Mouse (Mus musculus) forebrain, embryonic 15.5 days (tissue): Measurements from ENCODE around the gene Cflar. TPM values are rescaled to one million over a fixed set of nuclear protein-coding genes. Genes with fewer than 3 reads are reported as not detected.

Source experiments
- ATAC-seq: fragments of 200-750 bp; cut with Nextera tagmentation; replicated peaks from 2 replicates; pipeline ENCODE4 v1.8.0; 2017; ENCODE audit warnings: mild to moderate bottlenecking, moderate TSS enrichment, moderate library complexity
- H3K27ac ChIP-seq: fragments of 300-500 bp; sonication (generic); replicated peaks from 2 replicates; pipeline ENCODE4 v1.5.1; 2015; ENCODE audit warnings: mild to moderate bottlenecking, inconsistent platforms
- H3K27me3 ChIP-seq: fragments of 300-500 bp; sonication (generic); 2 replicates; pipeline ENCODE4 v1.6.1; 2015; ENCODE audit warnings: inconsistent platforms
- H3K36me3 ChIP-seq: fragments of 300-500 bp; sonication (generic); 2 replicates; pipeline ENCODE4 v1.6.1; 2015; ENCODE audit warnings: mild to moderate bottlenecking, inconsistent platforms
- H3K4me1 ChIP-seq: fragments of 300-500 bp; sonication (generic); 2 replicates; pipeline ENCODE4 v1.6.1; 2015; ENCODE audit warnings: inconsistent platforms
- H3K4me2 ChIP-seq: fragments of 300-500 bp; sonication (generic); replicated peaks from 2 replicates; pipeline ENCODE4 v1.6.1; 2015; ENCODE audit warnings: mild to moderate bottlenecking, inconsistent platforms
- H3K4me3 ChIP-seq: fragments of 300-500 bp; sonication (generic); 2 replicates; pipeline ENCODE4 v1.5.1; 2015; ENCODE audit warnings: mild to moderate bottlenecking, inconsistent platforms
- H3K9ac ChIP-seq: fragments of 300-500 bp; sonication (generic); replicated peaks from 2 replicates; pipeline ENCODE4 v1.6.1; 2015; ENCODE audit warnings: mild to moderate bottlenecking, inconsistent platforms
- H3K9me3 ChIP-seq: fragments of 300-500 bp; sonication (generic); 2 replicates; pipeline ENCODE4 v1.6.1; 2016; ENCODE audit warnings: inconsistent platforms
- WGBS: fragments of 180-500 bp; shearing (Covaris S2); methylation state at CpG from one replicate; pipeline ENCODE4 v1.1.7; 2015; ENCODE audit warnings: mixed read lengths; 5-methylcytosine and 5-hydroxymethylcytosine counted together
- polyA plus RNA-seq: library from polyadenylated mRNA; unstranded; fragments of >200 nt; fragmentation: Nextera tagmentation; extraction: Ambion mirVana; gene quantifications from 2 replicates; pipeline ENCODE4 v1.2.1, GENCODE M21; 2015

The Cflar gene
- polyA plus RNA-seq, 1 experiment from 2014 or later = 18.9 TPM

GRCm38 (mm10) chr1:58713893-58714231 lies 2.6 kb downstream of the Cflar start:
- no peaks in the 10 kb centered on the region for H3K36me3 ChIP-seq
- H3K27ac ChIP-seq = peak overlapping the region; percentile 84; the same call in 1 of the 2 replicates
- H3K9ac ChIP-seq = no peak overlapping the region
- peak overlapping the region; percentile 57 for H3K4me3 ChIP-seq
- no peaks in the 10 kb centered on the region for H3K9me3 ChIP-seq
- H3K4me2 ChIP-seq = peak overlapping the region; percentile 62
- peaks cover 10% of the 10 kb centered on the region for H3K4me1 ChIP-seq
- H3K27me3 ChIP-seq = no peaks in the 10 kb centered on the region
- 32% methylated on average over 4 of the region's 4 CpGs for WGBS
- no peak for ATAC-seq

- ATAC-seq = no peak
Measured at GRCm38 (mm10) chr1:58714361-58714760, 3.1 kb downstream of the Cflar start.

GRCm38 (mm10) chr1:58715536-58715935 lies 4.2 kb downstream of the Cflar start:
- Histone ChIP-seq H3K4me2 (no peak overlapping the region), H3K27me3 (no peaks in the 10 kb centered on the region), H3K27ac (no peak overlapping the region), H3K9me3 (no peaks in the 10 kb centered on the region), H3K4me1 (peaks cover 10% of the 10 kb centered on the region), H3K4me3 (no peak overlapping the region), H3K36me3 (no peaks in the 10 kb centered on the region), H3K9ac (no peak overlapping the region)
- ATAC-seq = no peak

More at GRCm38 (mm10) chr1:58714361-58714760, 3.1 kb downstream of the Cflar start:
- H3K4me1 ChIP-seq = peaks cover 10% of the 10 kb centered on the region
- WGBS = 40% methylated on average over 1 of the region's 1 CpGs
- no peaks in the 10 kb centered on the region for H3K9me3 ChIP-seq
- peak overlapping the region; percentile 62 for H3K4me2 ChIP-seq
- H3K27ac ChIP-seq = no peak overlapping the region
- 0 out of 2 replicates have a peak overlapping the region, but pooled peaks have one; percentile 57 for H3K4me3 ChIP-seq
- no peak overlapping the region for H3K9ac ChIP-seq
- H3K27me3 ChIP-seq = no peaks in the 10 kb centered on the region
- H3K36me3 ChIP-seq = no peaks in the 10 kb centered on the region

GRCm38 (mm10) chr1:58716162-58716882 lies 5.0 kb downstream of the Cflar start:
- Histone ChIP-seq H3K27ac (no peak overlapping the region), H3K9ac (no peak overlapping the region), H3K9me3 (no peaks in the 10 kb centered on the region), H3K36me3 (no peaks in the 10 kb centered on the region), H3K4me3 (no peak overlapping the region), H3K4me1 (peaks cover 5% of the 10 kb centered on the region), H3K27me3 (no peaks in the 10 kb centered on the region), H3K4me2 (no peak overlapping the region)
- ATAC-seq = no peak
- WGBS = 50% methylated on average over 7 of the region's 7 CpGs

GRCm38 (mm10) chr1:58716883-58717220 lies 5.5 kb downstream of the Cflar start:
- Histone ChIP-seq H3K9me3 (no peaks in the 10 kb centered on the region), H3K9ac (no peak overlapping the region), H3K27me3 (no peaks in the 10 kb centered on the region), H3K4me2 (no peak overlapping the region), H3K36me3 (no peaks in the 10 kb centered on the region), H3K4me3 (no peak overlapping the region), H3K4me1 (peaks cover 5% of the 10 kb centered on the region), H3K27ac (no peak overlapping the region)
- 96% methylated on average over 4 of the region's 4 CpGs for WGBS
- no peak for ATAC-seq

- Histone ChIP-seq H3K27ac (no peak overlapping the region), H3K4me1 (no peaks in the 10 kb centered on the region; the same call in 1 of the 2 replicates), H3K9ac (no peak overlapping the region), H3K4me3 (no peak overlapping the region), H3K36me3 (no peaks in the 10 kb centered on the region), H3K27me3 (no peaks in the 10 kb centered on the region), H3K4me2 (no peak overlapping the region), H3K9me3 (no peaks in the 10 kb centered on the region)
- 92% methylated on average over 8 of the region's 8 CpGs for WGBS
- no peak for ATAC-seq
Measured at GRCm38 (mm10) chr1:58717589-58718270, 6.4 kb downstream of the Cflar start.

- no peak overlapping the region for H3K9ac ChIP-seq
- ATAC-seq = no peak
- H3K4me3 ChIP-seq = no peak overlapping the region
- peaks cover 4% of the 10 kb centered on the region; the same call in 1 of the 2 replicates for H3K4me1 ChIP-seq
- WGBS = 87% methylated on average over 7 of the region's 7 CpGs
- H3K36me3 ChIP-seq = no peaks in the 10 kb centered on the region
- H3K9me3 ChIP-seq = no peaks in the 10 kb centered on the region
- H3K27me3 ChIP-seq = no peaks in the 10 kb centered on the region
- no peak overlapping the region for H3K27ac ChIP-seq
- no peak overlapping the region for H3K4me2 ChIP-seq
Measured at GRCm38 (mm10) chr1:58719356-58719945, 8.1 kb downstream of the Cflar start.

GRCm38 (mm10) chr1:58720090-58720489 lies 8.8 kb downstream of the Cflar start:
- no peak for ATAC-seq
- H3K4me2 ChIP-seq = no peak overlapping the region
- H3K9ac ChIP-seq = no peak overlapping the region
- H3K36me3 ChIP-seq = no peaks in the 10 kb centered on the region
- WGBS = 91% methylated on average over 8 of the region's 8 CpGs
- no peak overlapping the region for H3K27ac ChIP-seq
- H3K9me3 ChIP-seq = no peaks in the 10 kb centered on the region
- no peaks in the 10 kb centered on the region for H3K27me3 ChIP-seq
- no peak overlapping the region for H3K4me3 ChIP-seq
- peaks cover 4% of the 10 kb centered on the region; the same call in 1 of the 2 replicates for H3K4me1 ChIP-seq

- no peak for ATAC-seq
Measured at GRCm38 (mm10) chr1:58720988-58721387, 9.7 kb downstream of the Cflar start.

GRCm38 (mm10) chr1:58722115-58722938 lies 11.0 kb downstream of the Cflar start:
- H3K27me3 ChIP-seq = no peaks in the 10 kb centered on the region
- 93% methylated on average over 11 of the region's 11 CpGs for WGBS
- no peak for ATAC-seq

More at GRCm38 (mm10) chr1:58720988-58721387, 9.7 kb downstream of the Cflar start:
- Histone ChIP-seq H3K9ac (no peak overlapping the region), H3K27me3 (no peaks in the 10 kb centered on the region), H3K4me1 (peaks cover 4% of the 10 kb centered on the region; the same call in 1 of the 2 replicates), H3K4me2 (no peak overlapping the region), H3K4me3 (no peak overlapping the region), H3K36me3 (no peaks in the 10 kb centered on the region), H3K9me3 (no peaks in the 10 kb centered on the region), H3K27ac (no peak overlapping the region)
- 77% methylated on average over 4 of the region's 4 CpGs for WGBS

GRCm38 (mm10) chr1:58723062-58723808 lies 11.9 kb downstream of the Cflar start:
- no peak for ATAC-seq
- Histone ChIP-seq H3K4me1 (peaks cover 4% of the 10 kb centered on the region; the same call in 1 of the 2 replicates), H3K36me3 (no peaks in the 10 kb centered on the region), H3K9ac (no peak overlapping the region), H3K4me3 (no peak overlapping the region), H3K9me3 (no peaks in the 10 kb centered on the region), H3K27me3 (no peaks in the 10 kb centered on the region), H3K27ac (no peak overlapping the region), H3K4me2 (no peak overlapping the region)
- 70% methylated on average over 7 of the region's 7 CpGs for WGBS

More at GRCm38 (mm10) chr1:58722115-58722938, 11.0 kb downstream of the Cflar start:
- Histone ChIP-seq H3K27ac (no peak overlapping the region), H3K4me1 (peaks cover 4% of the 10 kb centered on the region; the same call in 1 of the 2 replicates), H3K4me3 (no peak overlapping the region), H3K36me3 (no peaks in the 10 kb centered on the region), H3K9ac (no peak overlapping the region), H3K4me2 (no peak overlapping the region), H3K9me3 (no peaks in the 10 kb centered on the region)
